12 mouse cellular contexts compared by ENCODE assay signal in the genomic region with DNA sequence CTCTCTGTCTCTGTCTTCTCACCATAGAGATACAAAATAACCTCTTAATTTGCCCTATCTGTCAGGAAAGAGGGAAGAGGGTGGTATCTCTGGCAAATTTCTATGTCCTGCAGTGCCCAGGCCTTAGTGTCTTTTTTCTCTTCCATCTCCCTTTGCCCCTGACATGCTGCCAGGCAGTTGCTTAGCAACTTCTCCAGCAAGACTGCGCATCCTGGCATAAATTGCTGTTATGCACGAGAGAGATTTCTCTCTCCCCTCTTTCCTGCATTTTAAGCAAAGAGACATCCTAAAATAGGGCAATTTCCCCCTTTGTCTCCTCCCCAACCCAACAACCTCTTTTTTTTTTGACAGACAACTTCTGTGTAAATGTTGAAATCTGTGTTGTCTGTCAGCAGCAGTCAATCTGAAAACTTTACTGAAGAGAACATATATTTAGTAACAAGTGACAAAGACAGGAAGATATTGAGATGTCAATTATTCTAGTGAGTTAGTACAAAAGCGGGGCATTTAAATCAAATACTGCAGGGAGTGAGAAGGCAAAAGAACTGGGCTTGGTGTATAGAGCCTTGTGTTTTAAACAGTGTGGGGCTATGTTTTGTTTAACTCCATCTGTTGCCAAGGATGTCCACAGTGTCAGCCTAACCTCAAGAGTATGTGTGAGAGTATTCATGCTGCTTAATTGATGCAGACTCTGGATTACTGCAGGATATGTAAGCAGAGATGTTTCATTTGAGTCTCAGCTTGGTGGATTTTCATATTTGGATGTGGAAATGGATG.
DNase-seq lines count a peak whose midpoint lies in the region; ATAC-seq lines count a peak whose summit lies in the region.
"Had no signal": no experiment of that assay in that cellular context is flagged by ENCODE, and none has a peak within 500 bp of the region (broad histone marks: within the 10 kb centered on the region; RNA-seq: fewer than 3 reads in every experiment).

No protein-coding gene starts in this region.

- no peak overlapping the region for H3K4me3 ChIP-seq in midbrain, embryonic 15.5 days
- no peak overlapping the region for H3K4me3 ChIP-seq in midbrain, embryonic 11.5 days (ENCODE audit: low read depth, low read length)
- H3K4me3 ChIP-seq: heart, embryonic 10.5 days; liver, embryonic 15.5 days had no signal

- no peaks in the 10 kb centered on the region for H3K36me3 ChIP-seq in midbrain, embryonic 15.5 days (replicated peaks)
- no peaks in the 10 kb centered on the region for H3K36me3 ChIP-seq in midbrain, embryonic 11.5 days (ENCODE audit: control insufficient read depth, insufficient read depth, low read length)
- H3K36me3 ChIP-seq: G1E; heart, embryonic 10.5 days; liver, embryonic 15.5 days had no signal

- H3K9me3 ChIP-seq in midbrain, embryonic 15.5 days, result no peaks in the 10 kb centered on the region
- no peaks in the 10 kb centered on the region for H3K9me3 ChIP-seq in midbrain, embryonic 11.5 days (ENCODE audit: control insufficient read depth, low read length)
- H3K9me3 ChIP-seq: heart, embryonic 10.5 days; liver, embryonic 15.5 days had no signal

- peaks cover 7% of the 10 kb centered on the region; the same call in 1 of the 2 replicates for H3K4me1 ChIP-seq in midbrain, embryonic 15.5 days
- H3K4me1 ChIP-seq in midbrain, embryonic 11.5 days (ENCODE audit: control insufficient read depth, insufficient read depth, low read length), result no peaks in the 10 kb centered on the region
- H3K4me1 ChIP-seq: heart, embryonic 10.5 days; liver, embryonic 15.5 days had no signal

- no peak overlapping the region for H3K4me2 ChIP-seq in midbrain, embryonic 15.5 days
- no peak overlapping the region for H3K4me2 ChIP-seq in midbrain, embryonic 11.5 days
- H3K4me2 ChIP-seq: liver, embryonic 15.5 days had no signal

- peak; percentile 90 for ATAC-seq in midbrain, embryonic 15.5 days (replicated peaks)
- no peak for ATAC-seq in midbrain, embryonic 11.5 days (ENCODE audit: low FRiP score)
- no peak for ATAC-seq in megakaryocyte progenitor cell, adult 5-6 weeks (replicated peaks; ENCODE audit: poor library complexity)

- DNase-seq in cerebellum, adult 9-10 months, result peak; percentile 2
- no peak for DNase-seq in cerebellum, adult 11 months
- DNase-seq in midbrain, embryonic 11.5 days (ENCODE audit: low spot score, missing footprints), result no peak
- peak; percentile 31 to 59 for DNase-seq in layer of hippocampus, postnatal 14 days (ENCODE audit: low spot score in 2 of 2)
- DNase-seq in right cerebral cortex, postnatal 14 days, result peak; percentile 71
- DNase-seq in c-Kit-positive CD71-positive TER-119-positive erythroid progenitor cells, embryonic 14.5 days (ENCODE audit: low spot score), result no peak
- DNase-seq: kidney, postnatal 4 days had no signal

- H3K9ac ChIP-seq in midbrain, embryonic 15.5 days, result no peak overlapping the region
- H3K9ac ChIP-seq in midbrain, embryonic 11.5 days (ENCODE audit: low read length), result no peak overlapping the region
- H3K9ac ChIP-seq: liver, embryonic 15.5 days had no signal

- WGBS in midbrain, embryonic 15.5 days, result 35% methylated on average over 3 of the region's 3 CpGs
- WGBS in midbrain, embryonic 11.5 days, result 65% methylated on average over 3 of the region's 3 CpGs

- no peaks in the 10 kb centered on the region for H3K27me3 ChIP-seq in midbrain, embryonic 15.5 days (replicated peaks)
- no peaks in the 10 kb centered on the region for H3K27me3 ChIP-seq in midbrain, embryonic 11.5 days (ENCODE audit: control insufficient read depth, insufficient read depth, low read length)
- H3K27me3 ChIP-seq: liver, embryonic 15.5 days had no signal

- peak overlapping the region; percentile 26; the same call in 1 of the 2 replicates for H3K27ac ChIP-seq in midbrain, embryonic 15.5 days
- no peak overlapping the region for H3K27ac ChIP-seq in midbrain, embryonic 11.5 days (ENCODE audit: low read depth, low read length)
- H3K27ac ChIP-seq: heart, embryonic 10.5 days; liver, embryonic 15.5 days had no signal

Comparison
In these comparisons a context has a peak if more than half of its experiments do, and no peak if none do; other contexts are left out.
1. DNase-seq: peak in cerebellum, adult 9-10 months (single experiment), layer of hippocampus, postnatal 14 days (2 of 2) and right cerebral cortex, postnatal 14 days (single experiment); none in cerebellum, adult 11 months (single experiment), midbrain, embryonic 11.5 days (single experiment) and c-Kit-positive CD71-positive TER-119-positive erythroid progenitor cells, embryonic 14.5 days (single experiment).